Mouse (Mus musculus): ENCODE measurements around the gene Atf6b. TPM values are rescaled to one million over a fixed set of nuclear protein-coding genes. Genes with fewer than 3 reads are reported as not detected.

The Atf6b gene
- polyA plus RNA-seq, 1 experiment from 2014 or later: 19.9 TPM

DNA sequence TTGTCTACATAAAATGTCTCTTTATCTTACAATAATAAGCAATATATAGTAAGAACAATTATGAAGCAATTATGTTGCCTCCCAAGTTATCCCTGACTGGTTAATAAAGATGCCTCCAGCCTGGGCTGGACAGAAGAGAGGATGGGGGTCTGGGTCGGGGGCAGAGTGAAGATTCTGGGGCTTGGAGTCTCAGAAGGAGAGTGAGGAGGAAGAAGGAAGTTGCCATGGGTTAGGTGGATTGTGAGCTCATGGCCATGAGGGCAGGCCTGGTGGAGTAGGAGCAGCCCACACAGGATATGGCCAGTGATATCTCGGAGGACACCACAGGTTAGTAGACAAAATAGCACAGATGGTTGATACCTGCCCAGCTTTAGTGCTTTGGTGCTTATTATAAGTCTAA lies 11.2 kb downstream of the Atf6b start:
- Histone ChIP-seq H3K36me3 (replicated peaks) (peaks cover 6% of the 10 kb centered on the region; the same call in 1 of the 2 replicates), H3K27me3 (peaks cover 41% of the 10 kb centered on the region), H3K4me3 (replicated peaks) (no peak overlapping the region), H3K4me1 (replicated peaks) (peaks cover 2% of the 10 kb centered on the region; the same call in 1 of the 2 replicates), H3K9me3 (replicated peaks) (no peaks in the 10 kb centered on the region), H3K9ac (no peak overlapping the region), H3K27ac (replicated peaks) (no peak overlapping the region), H3K4me2 (no peak overlapping the region)
- ATAC-seq (ENCODE audit: insufficient read depth): no peak
- 25% methylated on average over 2 of the region's 2 CpGs for WGBS (ENCODE audit: insufficient replicate concordance)

- Histone ChIP-seq H3K9me3 (replicated peaks) (no peaks in the 10 kb centered on the region), H3K27me3 (peaks cover 46% of the 10 kb centered on the region), H3K4me3 (replicated peaks) (no peak overlapping the region), H3K36me3 (replicated peaks) (peaks cover 2% of the 10 kb centered on the region; the same call in 1 of the 2 replicates), H3K27ac (replicated peaks) (no peak overlapping the region), H3K4me2 (no peak overlapping the region), H3K9ac (no peak overlapping the region), H3K4me1 (replicated peaks) (peaks cover 2% of the 10 kb centered on the region; the same call in 1 of the 2 replicates)
- 54% methylated on average over 3 of the region's 3 CpGs for WGBS (ENCODE audit: insufficient replicate concordance)
- no peak for ATAC-seq (ENCODE audit: insufficient read depth)
These were observed 11.6 kb downstream of the Atf6b start for GRCm38 (mm10) chr17:34658591-34658990.

DNA sequence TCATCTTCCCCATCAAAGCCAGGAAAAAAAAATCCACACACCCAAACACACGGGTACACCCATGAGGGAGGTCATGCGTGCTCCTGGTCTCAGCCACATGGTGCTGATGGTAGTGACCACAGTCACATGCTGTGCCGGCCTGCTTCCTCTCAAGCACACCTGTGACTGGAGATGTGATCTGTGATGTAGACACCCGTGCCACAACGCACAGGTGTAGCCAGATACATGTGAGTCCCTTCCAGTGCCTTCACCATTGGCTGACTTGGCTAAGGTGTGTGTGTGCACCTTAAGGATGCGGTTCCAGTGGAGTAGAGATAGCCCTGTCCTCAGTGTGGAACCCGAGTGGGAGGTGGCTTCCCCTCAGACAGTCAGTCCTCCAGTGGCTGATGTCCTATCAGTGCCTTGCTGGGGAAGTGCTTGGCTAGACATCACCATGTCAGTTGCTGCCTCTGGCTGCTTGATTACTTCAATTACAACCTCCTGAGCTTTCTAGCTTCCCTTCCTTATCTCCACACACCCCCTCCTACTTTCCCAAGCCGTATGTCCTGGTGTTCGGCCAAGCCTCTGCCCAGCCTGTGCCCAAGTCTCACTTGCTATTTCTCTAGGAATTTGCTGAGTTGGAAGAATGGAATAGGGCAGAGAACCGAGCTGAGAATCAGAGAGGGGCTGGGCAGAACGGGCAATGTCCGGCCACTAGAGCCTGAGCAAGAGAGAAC lies 12.4 kb downstream of the Atf6b start:
- Histone ChIP-seq H3K4me3 (replicated peaks) (no peak overlapping the region), H3K9me3 (replicated peaks) (no peaks in the 10 kb centered on the region), H3K27me3 (peaks cover 48% of the 10 kb centered on the region), H3K9ac (no peak overlapping the region), H3K4me2 (no peak overlapping the region), H3K4me1 (replicated peaks) (peaks cover 2% of the 10 kb centered on the region; the same call in 1 of the 2 replicates), H3K36me3 (replicated peaks) (no peaks in the 10 kb centered on the region), H3K27ac (replicated peaks) (no peak overlapping the region)
- WGBS (ENCODE audit: insufficient replicate concordance): 32% methylated on average over 12 of the region's 12 CpGs
- ATAC-seq (ENCODE audit: insufficient read depth): no peak

- ATAC-seq (ENCODE audit: insufficient read depth): no peak
- Histone ChIP-seq H3K27me3 (peaks cover 48% of the 10 kb centered on the region), H3K27ac (replicated peaks) (no peak overlapping the region), H3K36me3 (replicated peaks) (no peaks in the 10 kb centered on the region), H3K9ac (no peak overlapping the region), H3K9me3 (replicated peaks) (no peaks in the 10 kb centered on the region), H3K4me1 (replicated peaks) (peaks cover 2% of the 10 kb centered on the region; the same call in 1 of the 2 replicates), H3K4me3 (replicated peaks) (no peak overlapping the region), H3K4me2 (no peak overlapping the region)
- WGBS (ENCODE audit: insufficient replicate concordance): 46% methylated on average over 3 of the region's 3 CpGs
These were observed 12.9 kb downstream of the Atf6b start for GRCm38 (mm10) chr17:34659897-34660214.

DNA sequence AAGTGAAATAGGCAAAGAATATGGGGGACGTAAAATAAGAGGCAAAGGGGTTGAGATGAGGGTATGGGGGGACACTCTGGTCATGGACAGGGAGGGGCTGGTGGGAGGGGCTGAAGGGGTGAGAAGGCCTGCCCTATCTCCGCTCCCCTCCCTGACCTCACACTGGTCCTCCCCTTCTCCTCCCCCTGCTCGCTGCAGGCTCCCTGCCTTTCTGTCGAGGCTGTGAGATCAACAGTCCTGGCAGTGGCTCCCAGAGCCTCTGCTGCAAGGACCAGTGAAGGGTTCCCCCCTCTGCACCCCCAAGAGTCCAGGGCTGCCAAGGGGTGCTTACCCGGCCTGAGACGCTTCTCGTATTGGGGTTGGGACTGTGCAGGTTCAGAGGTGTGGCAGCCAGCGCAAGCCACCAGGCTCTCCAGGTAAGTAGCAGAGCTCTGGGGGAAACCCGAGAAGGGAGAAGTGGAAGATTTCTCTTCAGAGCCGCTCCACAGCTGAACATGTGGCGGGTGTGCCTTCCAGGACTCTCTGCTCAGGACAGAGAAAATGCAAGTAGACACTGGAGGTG lies 13.4 kb downstream of the Atf6b start:
- WGBS (ENCODE audit: insufficient replicate concordance): 32% methylated on average over 11 of the region's 11 CpGs
- Histone ChIP-seq H3K4me1 (replicated peaks) (peaks cover 2% of the 10 kb centered on the region; the same call in 1 of the 2 replicates), H3K36me3 (replicated peaks) (no peaks in the 10 kb centered on the region), H3K27me3 (peaks cover 51% of the 10 kb centered on the region), H3K4me3 (replicated peaks) (no peak overlapping the region), H3K4me2 (no peak overlapping the region), H3K9me3 (replicated peaks) (no peaks in the 10 kb centered on the region), H3K27ac (replicated peaks) (no peak overlapping the region), H3K9ac (no peak overlapping the region)
- ATAC-seq (ENCODE audit: insufficient read depth): no peak

DNA sequence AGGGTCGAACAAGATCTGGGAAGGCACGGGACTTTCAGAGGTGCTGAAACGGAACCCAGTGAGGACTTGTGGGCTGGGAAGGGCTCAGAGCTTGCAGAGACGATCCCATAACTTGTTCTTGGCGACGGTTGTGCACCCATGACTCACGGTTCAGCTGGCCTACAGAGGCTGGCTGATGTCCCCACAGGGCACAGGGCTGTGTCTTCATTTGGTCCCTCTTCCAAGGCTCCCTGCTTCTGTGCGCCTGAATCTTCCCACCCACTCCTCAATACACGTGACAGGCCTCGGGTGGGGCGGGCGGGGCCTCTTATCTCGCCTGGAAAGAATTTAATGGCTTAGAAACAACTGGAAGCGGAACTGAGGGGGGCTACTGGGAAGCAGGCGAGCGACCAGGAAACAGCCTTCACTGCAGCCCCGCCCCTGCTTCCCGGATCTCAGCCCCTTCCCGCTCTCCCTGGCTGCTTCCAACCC lies 14.2 kb downstream of the Atf6b start:
- H3K4me2 ChIP-seq: peak overlapping the region; percentile 5; the same call in 1 of the 2 replicates
- peaks cover 54% of the 10 kb centered on the region for H3K27me3 ChIP-seq
- H3K9ac ChIP-seq: no peak overlapping the region
- no peak overlapping the region for H3K4me3 ChIP-seq (replicated peaks)
- ATAC-seq (ENCODE audit: insufficient read depth): no peak
- WGBS (ENCODE audit: insufficient replicate concordance): 5% methylated on average over 19 of the region's 19 CpGs
- H3K36me3 ChIP-seq (replicated peaks): no peaks in the 10 kb centered on the region
- H3K9me3 ChIP-seq (replicated peaks): no peaks in the 10 kb centered on the region
- H3K4me1 ChIP-seq (replicated peaks): peaks cover 2% of the 10 kb centered on the region; the same call in 1 of the 2 replicates
- no peak overlapping the region for H3K27ac ChIP-seq (replicated peaks)

- Histone ChIP-seq H3K27me3 (peaks cover 58% of the 10 kb centered on the region), H3K9ac (no peak overlapping the region), H3K4me2 (no peak overlapping the region), H3K4me1 (replicated peaks) (peaks cover 2% of the 10 kb centered on the region; the same call in 1 of the 2 replicates), H3K27ac (replicated peaks) (no peak overlapping the region), H3K36me3 (replicated peaks) (no peaks in the 10 kb centered on the region), H3K4me3 (replicated peaks) (no peak overlapping the region), H3K9me3 (replicated peaks) (no peaks in the 10 kb centered on the region)
- WGBS (ENCODE audit: insufficient replicate concordance): 53% methylated on average over 1 of the region's 1 CpGs
- no peak for ATAC-seq (ENCODE audit: insufficient read depth)
These were observed 15.5 kb downstream of the Atf6b start for GRCm38 (mm10) chr17:34662468-34662867.

DNA sequence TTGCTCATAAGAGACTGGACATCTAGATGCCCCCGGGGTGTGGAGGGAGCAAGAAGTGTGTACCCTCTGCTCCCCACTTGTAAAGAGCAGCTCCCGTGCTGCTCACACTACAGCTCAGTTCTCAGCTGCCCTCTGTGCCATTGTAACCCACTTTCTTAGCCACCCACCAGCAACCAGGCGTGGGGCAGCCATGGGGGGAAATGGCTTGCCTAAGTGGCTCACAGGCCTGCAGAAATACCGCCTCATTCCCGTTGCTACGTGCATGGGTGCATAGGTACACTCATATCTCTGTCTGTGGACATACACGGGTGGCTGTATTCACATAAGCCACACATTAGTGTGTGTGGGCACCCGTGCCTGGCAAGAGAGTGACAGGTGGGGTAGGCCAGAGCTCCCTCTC lies 16.0 kb downstream of the Atf6b start:
- Histone ChIP-seq H3K27ac (replicated peaks) (no peak overlapping the region), H3K9me3 (replicated peaks) (no peaks in the 10 kb centered on the region), H3K4me1 (replicated peaks) (peaks cover 2% of the 10 kb centered on the region; the same call in 1 of the 2 replicates), H3K27me3 (peaks cover 58% of the 10 kb centered on the region), H3K36me3 (replicated peaks) (no peaks in the 10 kb centered on the region), H3K4me3 (replicated peaks) (no peak overlapping the region), H3K4me2 (no peak overlapping the region), H3K9ac (no peak overlapping the region)
- no peak for ATAC-seq (ENCODE audit: insufficient read depth)
- WGBS (ENCODE audit: insufficient replicate concordance): 63% methylated on average over 8 of the region's 8 CpGs

GRCm38 (mm10) chr17:34663558-34663957 lies 16.6 kb downstream of the Atf6b start:
- Histone ChIP-seq H3K4me1 (replicated peaks) (peaks cover 2% of the 10 kb centered on the region; the same call in 1 of the 2 replicates), H3K4me2 (no peak overlapping the region), H3K9ac (no peak overlapping the region), H3K27ac (replicated peaks) (no peak overlapping the region), H3K4me3 (replicated peaks) (no peak overlapping the region), H3K36me3 (replicated peaks) (no peaks in the 10 kb centered on the region), H3K9me3 (replicated peaks) (no peaks in the 10 kb centered on the region), H3K27me3 (peaks cover 54% of the 10 kb centered on the region)
- no peak for ATAC-seq (ENCODE audit: insufficient read depth)
- WGBS (ENCODE audit: insufficient replicate concordance): 17% methylated on average over 1 of the region's 1 CpGs

DNA sequence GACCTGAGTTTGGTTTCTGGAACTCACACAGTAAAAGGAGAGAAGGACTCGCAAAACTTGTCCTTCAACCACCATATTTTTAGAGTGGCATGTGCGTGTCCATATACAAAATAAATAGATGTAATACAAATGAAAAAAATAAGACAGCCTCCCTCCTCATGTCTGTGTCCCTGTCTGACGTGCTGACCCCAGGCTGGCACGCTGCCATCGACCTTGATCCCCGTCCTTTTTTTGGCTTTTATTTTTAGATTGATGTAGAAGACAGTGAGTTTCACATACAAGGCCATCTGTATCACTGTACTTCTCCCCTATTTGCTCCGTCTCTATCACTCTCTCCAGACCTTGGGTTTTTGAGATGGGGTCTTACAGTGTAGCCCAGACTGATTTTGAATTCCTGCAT lies 17.5 kb downstream of the Atf6b start:
- no peak for ATAC-seq (ENCODE audit: insufficient read depth)
- H3K27me3 ChIP-seq: peaks cover 44% of the 10 kb centered on the region
- WGBS (ENCODE audit: insufficient replicate concordance): 61% methylated on average over 7 of the region's 7 CpGs
- no peaks in the 10 kb centered on the region for H3K9me3 ChIP-seq (replicated peaks)
- no peak overlapping the region for H3K9ac ChIP-seq
- H3K27ac ChIP-seq (replicated peaks): no peak overlapping the region
- no peaks in the 10 kb centered on the region for H3K36me3 ChIP-seq (replicated peaks)
- H3K4me3 ChIP-seq (replicated peaks): no peak overlapping the region
- no peak overlapping the region for H3K4me2 ChIP-seq
- peaks cover 2% of the 10 kb centered on the region; the same call in 1 of the 2 replicates for H3K4me1 ChIP-seq (replicated peaks)

DNA sequence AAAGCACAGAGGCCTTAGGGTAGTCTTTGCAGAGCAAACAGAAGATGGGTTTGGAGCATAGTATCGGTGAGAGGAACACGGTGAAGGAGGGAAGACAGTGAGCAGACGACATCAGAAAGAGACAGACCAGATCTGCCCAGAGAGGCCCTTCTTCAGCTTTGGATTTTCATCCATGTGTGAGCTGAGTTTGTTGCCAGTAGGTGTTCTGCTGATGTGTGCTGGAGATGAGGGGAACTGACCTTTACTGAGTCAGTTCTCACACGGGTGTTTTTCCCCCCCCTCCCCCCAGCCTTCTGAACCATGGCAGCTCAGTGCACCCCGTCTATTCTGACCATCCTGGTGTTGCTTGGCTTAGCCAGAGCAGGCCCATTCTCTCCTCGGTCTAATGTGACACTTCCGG lies 23.3 kb downstream of the Atf6b start, which contains the start of gene Tnxb:
Gene Tnxb, plus strand, starts transcription at position 301 of the 400 bp plus-strand sequence.
- 55% methylated on average over 7 of the region's 7 CpGs for WGBS (ENCODE audit: insufficient replicate concordance)
- Histone ChIP-seq H3K27me3 (peaks cover 61% of the 10 kb centered on the region), H3K4me3 (replicated peaks) (no peak within 1 kb of the TSS), H3K9me3 (replicated peaks) (no peaks in the 10 kb centered on the region), H3K36me3 (replicated peaks) (no peaks in the 10 kb centered on the region), H3K4me2 (peak within 1 kb of the TSS; percentile 25; the same call in 1 of the 2 replicates), H3K4me1 (replicated peaks) (peaks cover 5% of the 10 kb centered on the region; the same call in 1 of the 2 replicates), H3K9ac (no peak within 1 kb of the TSS), H3K27ac (replicated peaks) (no peak within 1 kb of the TSS)
- ATAC-seq (ENCODE audit: insufficient read depth): no peak
